Mouse (Mus musculus): ENCODE data around the gene Nxf1.

DNA sequence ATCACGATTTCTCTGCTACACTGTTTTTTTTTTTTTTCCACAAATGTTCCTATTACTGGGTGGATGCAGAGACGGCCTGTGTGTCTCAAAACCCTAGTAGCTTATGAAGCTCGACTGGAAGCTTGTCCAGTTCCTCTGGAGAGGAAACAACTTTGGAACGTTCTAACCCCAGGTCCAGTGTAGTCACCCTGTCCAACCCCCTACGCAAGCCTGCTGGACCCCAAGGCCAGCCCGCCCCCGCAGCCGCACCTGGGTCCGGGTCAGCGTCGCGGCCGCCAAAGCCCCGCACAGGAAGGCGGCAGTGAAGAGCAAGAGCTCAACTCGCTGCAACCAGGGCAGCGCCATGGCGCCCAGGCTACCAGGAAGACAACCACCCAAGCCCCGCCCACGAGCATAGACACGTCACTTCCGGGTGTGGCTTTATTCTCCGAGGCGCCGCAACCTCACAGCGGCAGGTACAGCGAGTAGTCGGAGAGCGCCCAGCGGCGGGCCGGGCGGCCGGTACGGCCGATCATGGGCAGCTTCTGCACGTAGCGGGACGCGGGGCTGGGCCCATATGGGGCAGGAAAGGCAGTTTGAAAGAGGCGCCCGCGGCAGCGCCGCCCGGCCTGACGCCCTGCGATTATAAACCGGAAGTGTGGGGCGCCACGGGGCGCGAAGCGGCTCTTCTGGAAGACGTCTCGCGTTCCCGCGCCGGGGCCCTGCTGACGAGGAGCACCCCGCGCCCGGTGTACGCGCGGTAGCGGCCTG, 17.4 kb downstream of the Nxf1 start, which contains the start of gene Tmem179b:
- TF ChIP-seq POLR2A (IDR thresholded peaks at IDR 0.05; ENCODE audit: borderline replicate concordance, low read depth, low read length): peak; percentile 86; the same call in 1 of the 2 replicates
- TF ChIP-seq CTCF (IDR thresholded peaks at IDR 0.05; ENCODE audit: low read depth, low read length): no peak

Measured in bone marrow macrophage, adult 2 months (primary cell).